Mouse (Mus musculus): ENCODE data around the gene Olfr345. TPM values are rescaled to one million over a fixed set of nuclear protein-coding genes. Genes with fewer than 3 reads are reported as not detected.

The Olfr345 gene
- total RNA-seq (2022) = not detected

DNA sequence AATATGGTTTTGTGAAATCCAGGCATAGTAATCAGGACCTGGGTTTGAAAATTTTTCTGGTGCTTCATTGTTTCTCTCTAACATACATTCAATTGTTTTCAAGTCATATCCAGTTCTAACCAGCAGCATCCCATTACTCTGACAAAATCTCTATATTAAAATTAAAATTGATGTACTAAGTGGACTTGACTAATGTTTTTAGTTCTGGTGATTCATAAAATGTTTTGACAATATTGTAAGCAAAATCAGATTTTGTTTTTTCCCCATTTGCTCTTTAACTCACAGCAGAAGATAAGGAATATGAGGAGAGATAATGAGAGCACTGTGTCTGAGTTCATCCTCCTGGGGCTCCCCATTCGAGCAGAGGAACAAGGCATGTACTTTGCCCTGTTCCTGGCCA is at the start of gene Olfr345:
Olfr345 (plus strand) TSS at position 301 of the 400 bp plus-strand sequence.
- DNase-seq (ENCODE audit: low spot score in 2 of 2) = no peak

GRCm38 (mm10) chr2:36685488-36685887 is 45.6 kb downstream of the Olfr345 start, which contains the start of gene Olfr346:
TSS of gene Olfr346 (plus strand) at chr2:36685788.
- no peak for DNase-seq (ENCODE audit: low spot score in 2 of 2)

Other genes with a start within 250 kb of the Olfr345 start
- gene Olfr339, start 221.1 kb upstream of the Olfr345 start, total RNA-seq (2022) = not detected
- gene Olfr340, start 187.5 kb upstream of the Olfr345 start, total RNA-seq (2022) = not detected
- gene Olfr341, start 157.6 kb upstream of the Olfr345 start, total RNA-seq (2022) = not detected
- not detected for gene Olfr342, start 115.0 kb upstream of the Olfr345 start, total RNA-seq (2022)
- gene Olfr344, start 73.4 kb upstream of the Olfr345 start, total RNA-seq (2022) = under 1 TPM in 2 of 4 experiments, not detected in 2; 0.06 to 0.07 TPM
- not detected for gene Olfr346, start 45.7 kb downstream of the Olfr345 start, total RNA-seq (2022)
- not detected for gene Olfr347, start 91.9 kb downstream of the Olfr345 start, total RNA-seq (2022)
- gene Olfr348, start 144.2 kb downstream of the Olfr345 start, total RNA-seq (2022) = not detected
- gene Olfr50, start 150.5 kb downstream of the Olfr345 start, total RNA-seq (2022) = not detected
- not detected for gene Olfr3, start 177.0 kb downstream of the Olfr345 start, total RNA-seq (2022)
- gene Olfr350, start 206.3 kb downstream of the Olfr345 start, total RNA-seq (2022) = not detected
- gene Olfr351, start 222.6 kb downstream of the Olfr345 start, total RNA-seq (2022) = under 1 TPM in 1 of 4 experiments, not detected in 3; 0.16 TPM
- gene Olfr352, start 228.4 kb downstream of the Olfr345 start, total RNA-seq (2022) = not detected